Mouse (Mus musculus) megakaryocyte progenitor cell, adult 5-6 weeks (primary cell): ENCODE results near the gene Bglap3. TPM values are rescaled to one million over a fixed set of nuclear protein-coding genes. Genes with fewer than 3 reads are reported as not detected.
A peak's percentile ranks its signal among the peaks of the same experiment; 100 is the strongest.

Source experiments
- ATAC-seq: replicated peaks from 2 replicates; pipeline ENCODE4 v1.8.0; 2016; ENCODE audit warnings: mild to moderate bottlenecking, moderate TSS enrichment, inconsistent platforms; ENCODE audit not compliant: poor library complexity
- total RNA-seq, 2 experiments: library from RNA; stranded (forward) in 1 of 2; stranded (reverse) in 1 of 2; fragments of 157-497, 149-512 nt in 1 of 2; fragments of 200-1000 nt in 1 of 2; gene quantifications; 2 replicates each; pipeline versions ENCODE4 v1.2.3 to v1.2.4; 2015 to 2017

Gene Bglap3
- total RNA-seq, 2 experiments from 2014 or later = not detected

GRCm38 (mm10) chr3:88336058-88337013 lies 36.2 kb downstream of the Bglap3 start, which contains the start of the genes Tmem79 and Smg5:
Tmem79 (minus strand) TSS chr3:88336148.
Smg5 (plus strand) TSS chr3:88336260.
- peak; percentile 79 for ATAC-seq

DNA sequence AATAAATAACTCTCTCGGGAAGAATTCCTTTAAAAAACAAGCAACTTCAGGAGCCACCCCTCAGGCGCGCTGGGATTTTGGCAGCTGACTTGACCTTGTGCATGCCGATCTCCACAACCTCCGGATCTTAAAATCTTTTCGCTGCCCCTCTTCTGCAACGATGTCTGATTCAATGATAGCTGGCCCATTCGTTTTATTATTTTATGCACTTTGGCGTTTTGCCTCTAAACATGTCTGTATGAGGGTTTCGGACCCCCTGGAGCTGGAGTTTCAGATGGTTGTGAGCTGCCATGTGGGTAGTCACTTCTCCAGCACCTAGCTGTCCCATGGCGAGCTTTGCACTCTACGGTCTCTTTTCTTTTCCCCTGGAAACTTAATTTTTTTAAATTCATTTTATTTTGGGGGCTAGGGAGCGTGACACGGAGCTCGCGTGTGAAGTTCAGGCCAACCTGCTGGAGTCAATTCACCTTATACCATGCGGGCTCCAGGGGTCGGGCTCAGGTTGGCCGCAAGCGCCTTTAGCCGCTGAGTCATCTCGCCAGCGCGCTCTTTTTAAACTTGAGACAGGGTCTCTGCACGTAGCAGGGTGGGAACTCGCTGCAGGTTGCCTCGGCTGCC lies 37.0 kb downstream of the Bglap3 start:
- ATAC-seq = peak; percentile 29

DNA sequence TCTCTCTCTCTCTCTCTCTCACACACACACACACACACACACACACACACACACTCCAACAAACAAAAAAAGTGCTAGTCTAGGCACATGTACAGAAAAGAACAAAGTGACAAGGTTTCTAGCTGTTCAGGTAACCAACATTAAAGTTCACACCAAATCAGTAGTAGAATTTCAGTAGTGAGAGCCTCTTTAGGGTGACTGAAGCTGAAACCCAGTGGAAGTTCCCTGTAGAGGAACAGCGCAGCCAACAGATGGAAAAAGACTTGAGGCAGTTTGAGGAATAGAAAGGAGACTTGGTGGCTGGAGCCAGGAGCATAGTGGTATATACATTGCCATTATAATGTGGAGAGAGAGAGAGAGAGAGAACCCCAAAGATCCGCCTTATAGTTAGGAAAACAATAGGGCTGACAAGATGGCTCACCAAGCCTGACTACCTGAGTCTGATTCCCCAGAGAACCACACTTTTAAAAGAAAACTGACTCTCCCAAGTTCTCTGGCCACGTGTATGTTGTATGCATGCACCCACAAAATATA lies 37.6 kb downstream of the Bglap3 start:
- no peak for ATAC-seq

DNA sequence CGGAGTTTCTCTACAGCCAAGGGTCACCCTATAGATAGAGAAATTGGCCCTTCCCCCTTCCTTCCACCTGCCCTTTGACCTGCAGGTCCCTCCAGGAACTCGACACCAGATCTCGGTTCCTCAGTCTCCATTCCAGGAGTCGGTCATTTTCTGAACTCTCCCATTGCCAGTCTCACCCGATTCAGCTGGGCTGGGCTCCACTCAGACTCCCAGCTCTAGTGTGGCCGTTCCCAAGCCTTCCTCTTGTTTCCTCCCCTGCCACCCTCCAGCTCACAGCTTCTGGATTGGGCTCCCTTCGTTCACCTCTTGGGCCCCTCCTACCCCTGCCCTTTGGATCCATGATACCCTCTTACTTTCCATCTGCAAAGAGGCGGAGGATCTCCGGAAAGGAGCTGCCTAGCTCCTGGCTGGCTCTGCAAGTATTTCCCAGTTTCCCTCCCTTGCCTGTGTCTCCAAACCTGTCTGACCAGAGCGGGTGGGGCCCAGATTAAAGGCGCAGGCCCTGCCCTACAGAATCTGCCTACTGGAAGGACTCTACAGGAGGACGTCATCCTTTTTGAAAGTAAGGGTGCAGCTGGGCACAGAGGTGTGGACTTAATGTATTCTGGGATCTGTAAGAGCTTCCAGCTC lies 38.4 kb downstream of the Bglap3 start:
- ATAC-seq = no peak

DNA sequence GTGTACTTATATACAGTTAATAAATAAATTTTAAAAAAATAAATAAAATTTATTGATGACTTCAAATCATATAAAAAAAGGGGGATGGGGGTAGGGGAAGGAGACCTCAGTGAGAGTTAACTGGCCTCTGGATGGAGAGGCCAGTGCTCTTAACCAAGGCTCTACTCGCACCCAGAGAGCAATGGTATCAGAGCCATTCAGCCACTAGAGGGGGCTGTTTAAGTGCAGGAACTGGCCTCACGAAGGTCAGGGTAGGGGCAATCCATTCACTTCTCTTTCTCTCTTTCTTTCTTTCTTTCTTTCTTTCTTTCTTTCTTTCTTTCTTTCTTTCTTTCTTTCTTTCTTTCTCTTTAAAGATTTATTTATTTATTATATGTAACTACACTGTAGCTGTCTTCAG lies 41.3 kb downstream of the Bglap3 start:
- ATAC-seq = peak; percentile 48; the same call in 1 of the 2 replicates

DNA sequence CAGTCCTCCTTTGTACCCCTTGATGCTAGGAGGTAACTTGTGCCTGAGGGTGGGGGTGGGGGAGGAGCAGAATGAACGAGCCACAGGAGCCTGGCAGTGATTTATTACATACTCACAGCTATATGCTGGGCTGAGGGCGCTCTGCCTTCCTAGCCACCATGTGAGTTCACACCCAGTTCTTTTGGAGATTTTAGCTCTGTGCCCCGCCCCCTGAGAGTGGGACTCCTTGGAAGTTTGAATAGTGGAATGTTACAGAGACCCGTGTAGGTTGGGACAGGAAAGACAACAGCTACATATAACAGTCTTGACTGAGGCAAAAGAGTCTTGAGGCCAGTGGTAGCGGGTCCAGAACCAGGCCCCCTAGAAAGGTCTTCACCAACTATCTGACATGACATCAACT lies 43.6 kb downstream of the Bglap3 start:
- no peak for ATAC-seq

DNA sequence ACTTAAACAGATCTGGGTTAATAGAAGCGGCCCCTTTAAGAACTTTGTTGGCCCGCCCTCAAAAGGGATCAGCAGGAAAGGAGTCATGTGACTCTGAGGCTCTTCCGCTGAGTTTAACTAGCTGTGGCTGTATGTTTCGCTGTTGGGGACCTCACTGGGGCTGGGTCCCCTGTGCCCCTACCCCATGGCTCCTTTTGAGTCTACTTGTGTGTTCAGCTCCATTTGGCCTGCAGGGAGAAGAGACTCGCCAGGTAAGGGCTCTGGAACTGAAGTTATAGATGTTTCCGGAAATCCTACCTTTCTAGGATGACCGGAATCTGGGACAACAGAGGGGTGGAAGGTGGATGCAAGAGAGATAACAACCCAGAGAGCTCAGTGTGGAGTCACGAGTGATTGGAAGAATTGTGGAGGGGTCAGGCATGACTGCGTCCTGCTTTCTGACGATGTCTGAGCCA lies 47.6 kb downstream of the Bglap3 start, which contains the start of gene Glmp:
Gene Glmp, plus strand, starts transcription at position 73 of the 455 bp plus-strand sequence.
- peak; percentile 94 for ATAC-seq

Other genes starting within 250 kb of the Bglap3 start
- gene Mef2d, start 230.4 kb downstream of the Bglap3 start, total RNA-seq (2015) = 82.5 and 95.7 TPM in 2 replicates
- 49.6 and 52.8 TPM in 2 replicates for gene Mef2d, start 230.4 kb downstream of the Bglap3 start, total RNA-seq (2017)
- not detected in 2 replicates for gene Rhbg, start 118.0 kb downstream of the Bglap3 start, total RNA-seq (2015)
- gene Rhbg, start 118.0 kb downstream of the Bglap3 start, total RNA-seq (2017) = 0.14 TPM in 1 of 2 replicates, not detected in the other
- gene Gm38392, start 85.5 kb downstream of the Bglap3 start, total RNA-seq (2015) = 0.10 TPM in 1 of 2 replicates, not detected in the other
- gene Gm38392, start 85.5 kb downstream of the Bglap3 start, total RNA-seq (2017) = not detected in 2 replicates
- 10.3 and 12.2 TPM in 2 replicates for gene Tsacc, start 75.7 kb downstream of the Bglap3 start, total RNA-seq (2015)
- gene Tsacc, start 75.7 kb downstream of the Bglap3 start, total RNA-seq (2017) = 4.1 and 5.3 TPM in 2 replicates
- 620 and 719 TPM in 2 replicates for gene Cct3, start 75.6 kb downstream of the Bglap3 start, total RNA-seq (2015)
- gene Cct3, start 75.6 kb downstream of the Bglap3 start, total RNA-seq (2017) = 355 and 383 TPM in 2 replicates
- 86.5 and 116 TPM in 2 replicates for gene Glmp, start 47.7 kb downstream of the Bglap3 start, total RNA-seq (2015)
- gene Glmp, start 47.7 kb downstream of the Bglap3 start, total RNA-seq (2017) = 20.2 and 23.9 TPM in 2 replicates
- 1.1 and 1.9 TPM in 2 replicates for gene Tmem79, start 36.6 kb downstream of the Bglap3 start, total RNA-seq (2015)
- 1.3 and 2.3 TPM in 2 replicates for gene Tmem79, start 36.6 kb downstream of the Bglap3 start, total RNA-seq (2017)
- gene Smg5, start 36.5 kb downstream of the Bglap3 start, total RNA-seq (2015) = 31.3 and 31.6 TPM in 2 replicates
- gene Smg5, start 36.5 kb downstream of the Bglap3 start, total RNA-seq (2017) = 59.8 and 62.6 TPM in 2 replicates
- 0.15 TPM in 1 of 2 replicates, not detected in the other for gene Paqr6, start 8.2 kb downstream of the Bglap3 start, total RNA-seq (2015)
- not detected in 2 replicates for gene Paqr6, start 8.2 kb downstream of the Bglap3 start, total RNA-seq (2017)
- not detected in 2 replicates for gene Bglap2, start 6.0 kb upstream of the Bglap3 start, total RNA-seq (2015)
- not detected in 2 replicates for gene Bglap2, start 6.0 kb upstream of the Bglap3 start, total RNA-seq (2017)
- gene Bglap, start 11.7 kb upstream of the Bglap3 start, total RNA-seq (2015) = not detected in 2 replicates
- not detected in 2 replicates for gene Bglap, start 11.7 kb upstream of the Bglap3 start, total RNA-seq (2017)
- gene Pmf1, start 37.6 kb upstream of the Bglap3 start, total RNA-seq (2015) = 161 and 165 TPM in 2 replicates
- gene Pmf1, start 37.6 kb upstream of the Bglap3 start, total RNA-seq (2017) = 121 and 129 TPM in 2 replicates
- gene Slc25a44, start 52.4 kb upstream of the Bglap3 start, total RNA-seq (2015) = 10.3 and 11.1 TPM in 2 replicates
- 16.2 and 17.9 TPM in 2 replicates for gene Slc25a44, start 52.4 kb upstream of the Bglap3 start, total RNA-seq (2017)
- 32.7 and 43.1 TPM in 2 replicates for gene Sema4a, start 88.4 kb upstream of the Bglap3 start, total RNA-seq (2015)
- gene Sema4a, start 88.4 kb upstream of the Bglap3 start, total RNA-seq (2017) = 25.9 and 39.4 TPM in 2 replicates
- gene Lmna, start 137.2 kb upstream of the Bglap3 start, total RNA-seq (2015) = 2.3 and 2.6 TPM in 2 replicates
- gene Lmna, start 137.2 kb upstream of the Bglap3 start, total RNA-seq (2017) = 5.8 and 9.8 TPM in 2 replicates
- gene Mex3a, start 159.7 kb upstream of the Bglap3 start, total RNA-seq (2015) = 3.8 and 3.9 TPM in 2 replicates
- gene Mex3a, start 159.7 kb upstream of the Bglap3 start, total RNA-seq (2017) = 1.7 and 2.8 TPM in 2 replicates
- gene Rab25, start 175.6 kb upstream of the Bglap3 start, total RNA-seq (2015) = 0.17 TPM in 1 of 2 replicates, not detected in the other
- 0.37 TPM in 1 of 2 replicates, not detected in the other for gene Rab25, start 175.6 kb upstream of the Bglap3 start, total RNA-seq (2017)
- gene Lamtor2, start 180.3 kb upstream of the Bglap3 start, total RNA-seq (2015) = 42.4 and 46.4 TPM in 2 replicates
- gene Lamtor2, start 180.3 kb upstream of the Bglap3 start, total RNA-seq (2017) = 93.9 and 115 TPM in 2 replicates
- 42.0 and 49.7 TPM in 2 replicates for gene Ubqln4, start 181.0 kb upstream of the Bglap3 start, total RNA-seq (2015)
- 40.6 and 47.5 TPM in 2 replicates for gene Ubqln4, start 181.0 kb upstream of the Bglap3 start, total RNA-seq (2017)
- 438 and 488 TPM in 2 replicates for gene Ssr2, start 203.1 kb upstream of the Bglap3 start, total RNA-seq (2015)
- gene Ssr2, start 203.1 kb upstream of the Bglap3 start, total RNA-seq (2017) = 213 and 253 TPM in 2 replicates
- gene Arhgef2, start 233.2 kb upstream of the Bglap3 start, total RNA-seq (2015) = 94.1 and 112 TPM in 2 replicates
- 55.7 and 88.3 TPM in 2 replicates for gene Arhgef2, start 233.2 kb upstream of the Bglap3 start, total RNA-seq (2017)